Mouse (Mus musculus) ES-E14 (cell line): ENCODE results near the gene Nmrk2. TPM values are rescaled to one million over a fixed set of nuclear protein-coding genes. Genes with fewer than 3 reads are reported as not detected.

Experiments
- DNase-seq: peaks from one replicate; pipeline ENCODE4 v3.0.0-alpha.2; 2013; ENCODE audit warnings: low read depth, low spot score
- H3K27ac ChIP-seq: 2 replicates; pipeline ENCODE4 v1.5.1; 2012; ENCODE audit warnings: low read depth, mild to moderate bottlenecking, low read length, moderate library complexity, mixed read lengths; ENCODE audit not compliant: poor library complexity, insufficient read depth, severe bottlenecking
- H3K36me3 ChIP-seq: 2 replicates; pipeline ENCODE4 v1.6.1; 2012; ENCODE audit warnings: mild to moderate bottlenecking, low read length, moderate library complexity, mixed read lengths; ENCODE audit not compliant: control insufficient read depth, poor library complexity, insufficient read depth, severe bottlenecking
- H3K4me1 ChIP-seq, 2 experiments: fragments of 150-350 bp in 1 of 2; sonication (generic) in 1 of 2; 2 replicates each; pipeline ENCODE4 v1.6.1; 2012; ENCODE audit warnings: low read length in 2 of 2, mild to moderate bottlenecking in 1 of 2, mixed read lengths in 1 of 2; ENCODE audit not compliant: control insufficient read depth in 2 of 2, insufficient read depth in 2 of 2, poor library complexity in 1 of 2
- H3K4me3 ChIP-seq, 2 experiments: fragments of 150-350 bp in 1 of 2; sonication (generic) in 1 of 2; 2 replicates each; pipeline ENCODE4 v1.5.1; 2012; ENCODE audit warnings: low read length in 2 of 2, low read depth in 1 of 2, mild to moderate bottlenecking in 1 of 2, mixed read lengths in 1 of 2; ENCODE audit not compliant: insufficient read depth in 1 of 2, poor library complexity in 1 of 2, severe bottlenecking in 1 of 2
- H3K9ac ChIP-seq: 2 replicates; pipeline ENCODE4 v1.6.1; 2012; ENCODE audit warnings: low read depth, mild to moderate bottlenecking, low read length, mixed read lengths; ENCODE audit not compliant: poor library complexity, insufficient read depth, severe bottlenecking
- H3K9me3 ChIP-seq: fragments of 150-350 bp; sonication (generic); 2 replicates; pipeline ENCODE4 v1.6.1; 2012; ENCODE audit warnings: low read depth, mild to moderate bottlenecking, low read length; ENCODE audit not compliant: control insufficient read depth, insufficient read depth
- CHD2 ChIP-seq: IDR thresholded peaks from 2 replicates; pipeline ENCODE4 v1.6.1; 2014; ENCODE audit warnings: mild to moderate bottlenecking, low read depth, low read length, inconsistent platforms
- HCFC1 ChIP-seq: IDR thresholded peaks from 2 replicates; pipeline ENCODE4 v1.6.1; 2012; ENCODE audit warnings: low read length, inconsistent platforms, borderline replicate concordance; ENCODE audit not compliant: insufficient read depth
- MAFK ChIP-seq: IDR thresholded peaks from 2 replicates; pipeline ENCODE4 v1.6.1; 2014; ENCODE audit warnings: mild to moderate bottlenecking, low read depth, low read length, inconsistent platforms; ENCODE audit not compliant: insufficient read depth
- ZC3H11A ChIP-seq: IDR thresholded peaks from 2 replicates; pipeline ENCODE4 v1.6.1; 2012; ENCODE audit warnings: low read depth, mild to moderate bottlenecking, inconsistent platforms, low read length, borderline replicate concordance
- ZNF384 ChIP-seq: IDR thresholded peaks from 2 replicates; pipeline ENCODE4 v1.6.1; 2012; ENCODE audit warnings: low read depth, low read length, inconsistent platforms
- in situ Hi-C, 2 experiments: fragments of 600-800 bp; cut with MboI; formaldehyde crosslinking; loops; one replicate each; pipeline ENCODE4 v1.15.1; 2025; ENCODE audit warnings: low sequenced_read_pairs in 2 of 2, inconsistent platforms in 1 of 2; ENCODE audit not compliant: unreplicated experiment in 2 of 2
- total RNA-seq: library from RNA; depleted of rRNA; stranded (reverse); fragments of 300-350 nt; gene quantifications from 2 replicates; pipeline ENCODE4 v1.2.3, GENCODE M21; 2012

The Nmrk2 gene
- total RNA-seq, 1 experiment: not detected

DNA sequence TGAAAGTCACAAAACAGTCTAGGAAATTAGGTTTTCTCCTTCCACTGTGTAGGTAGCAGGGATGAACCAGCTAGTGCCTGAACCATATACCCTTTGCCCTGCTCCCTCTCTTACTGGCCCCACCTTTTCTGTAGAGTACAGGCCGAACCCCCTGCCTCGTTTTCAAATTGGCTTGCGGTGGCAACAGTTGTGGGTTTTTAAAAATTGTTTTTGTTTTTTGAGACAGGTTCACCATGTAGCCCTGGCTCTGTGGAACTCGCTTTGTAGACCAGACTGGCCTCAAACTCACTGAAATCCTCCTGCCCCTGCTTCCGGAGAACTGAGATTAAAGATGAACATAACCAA, 33.8 kb downstream of the Nmrk2 start:
- H3K36me3 ChIP-seq: peaks cover 7% of the 10 kb centered on the region; the same call in 1 of the 2 replicates
- peaks cover 5 to 7% of the 10 kb centered on the region in 2 experiments; a peak in 3 of 4 replicates for H3K4me1 ChIP-seq
- peak overlapping the region; percentile 46; the same call in 1 of the 2 replicates for H3K9ac ChIP-seq
- TF ChIP-seq ZC3H11A (no peak), ZNF384 (no peak), HCFC1 (no peak), CHD2 (no peak), MAFK (no peak)
- in situ Hi-C loops: no loop called here
- H3K9me3 ChIP-seq: no peaks in the 10 kb centered on the region
- DNase-seq: no peak
- H3K27ac ChIP-seq: peak overlapping the region; percentile 37; the same call in 1 of the 2 replicates
- peak overlapping the region; percentile 53 to 81 for H3K4me3 ChIP-seq

DNA sequence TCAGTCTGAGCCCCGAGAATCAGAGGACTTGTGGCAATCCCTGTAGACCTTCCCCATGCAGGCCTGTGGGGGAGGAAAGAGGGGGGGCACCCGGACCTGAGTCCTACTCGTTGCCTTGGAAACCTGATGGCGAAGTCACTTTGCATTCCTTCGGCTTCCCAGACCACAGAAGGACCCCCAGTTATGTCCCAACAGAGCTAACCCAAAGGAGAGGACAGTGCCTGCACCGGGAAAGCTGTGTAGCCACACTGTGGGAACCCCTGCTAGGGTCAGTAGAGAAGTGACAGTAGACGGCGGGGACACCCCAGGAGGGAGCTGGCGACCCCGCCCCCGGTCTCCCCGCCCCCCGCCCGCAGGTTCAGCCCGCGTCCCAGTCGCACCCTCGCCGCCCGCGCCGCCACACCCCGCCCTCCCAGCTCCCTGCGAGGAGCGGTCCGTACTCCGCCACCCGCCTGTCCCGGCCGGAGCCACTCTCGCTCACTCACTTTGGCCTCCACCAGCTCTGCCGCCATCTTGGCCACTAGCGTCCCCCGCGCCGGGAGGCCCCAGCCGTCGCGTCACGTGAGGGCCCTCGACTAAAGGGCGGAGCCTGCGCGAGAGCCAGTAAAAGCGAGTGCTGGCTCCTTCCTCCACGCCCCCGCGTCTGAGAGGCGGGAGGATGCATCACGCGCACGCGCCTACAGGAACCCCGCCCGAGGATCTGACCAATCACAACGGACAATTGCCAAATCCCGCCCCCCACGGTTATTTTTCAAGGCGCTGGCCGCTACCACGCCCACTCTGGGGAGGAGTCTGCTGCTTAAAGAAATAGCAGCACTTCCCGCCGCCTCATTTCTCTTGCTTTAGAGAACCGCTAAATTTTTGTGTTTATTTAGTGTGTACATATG, 34.4 kb downstream of the Nmrk2 start, which contains the start of gene Pias4:
TSS of gene Pias4 (minus strand) at position 724 of the 887 bp plus-strand sequence.
- in situ Hi-C loops: no loop called here
- TF ChIP-seq HCFC1 (no peak), ZNF384 (no peak), MAFK (no peak), ZC3H11A (no peak), CHD2 (no peak)

DNA sequence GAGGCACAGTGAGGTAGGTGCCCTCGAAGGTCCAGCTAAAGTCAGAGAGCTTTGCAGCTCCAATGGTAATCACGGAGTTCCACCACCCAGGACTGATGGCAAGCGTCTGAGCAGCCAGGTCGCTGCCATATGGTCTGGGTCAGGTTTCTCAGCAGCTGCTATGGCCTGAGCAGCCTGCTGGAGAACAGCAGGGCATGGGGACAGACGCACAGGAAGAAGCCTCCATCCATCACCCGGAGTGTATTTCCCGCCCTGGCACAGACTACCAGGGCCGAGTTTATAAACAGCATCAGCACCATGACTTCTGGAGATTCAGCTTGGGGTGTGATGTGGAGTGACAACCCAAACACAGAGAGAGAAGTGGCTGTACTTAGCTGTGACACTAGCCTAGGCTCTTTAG, 36.7 kb downstream of the Nmrk2 start:
- no peak for TF ChIP-seq HCFC1
- no peak for TF ChIP-seq ZNF384
- TF ChIP-seq MAFK: no peak
- no peak for TF ChIP-seq ZC3H11A
- TF ChIP-seq CHD2: no peak

More for the DNA sequence above, 34.4 kb downstream of the Nmrk2 start, which contains the start of gene Pias4:
- Histone ChIP-seq H3K36me3 (peaks cover 10% of the 10 kb centered on the region; the same call in 1 of the 2 replicates), H3K4me1 (peaks cover 5 to 9% of the 10 kb centered on the region in 2 experiments; a peak in 3 of 4 replicates), H3K9me3 (no peaks in the 10 kb centered on the region), H3K9ac (peak within 1 kb of the TSS; percentile 77), H3K4me3 (peak within 1 kb of the TSS; percentile 74 to 85), H3K27ac (peak within 1 kb of the TSS; percentile 37)
- DNase-seq: peak; percentile 99

DNA sequence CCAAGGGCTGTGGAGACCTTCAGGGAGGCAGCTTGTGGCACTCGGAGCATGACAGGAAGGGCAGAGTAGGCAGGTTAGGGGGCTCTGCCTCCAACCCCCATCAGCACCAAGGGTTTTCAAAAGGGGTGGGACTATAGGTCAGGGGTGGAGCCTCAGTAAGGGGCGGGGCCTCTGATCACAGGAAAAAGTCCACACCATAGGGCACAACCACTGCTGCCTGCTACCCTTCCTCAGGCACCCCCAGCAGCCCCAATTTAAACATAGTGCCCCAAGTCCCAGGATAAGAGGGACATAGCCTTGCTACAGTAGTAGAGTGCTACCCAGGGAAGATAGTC, 39.6 kb downstream of the Nmrk2 start:
- in situ Hi-C loops: no loop called here
- Histone ChIP-seq H3K27ac (no peak overlapping the region), H3K9me3 (no peaks in the 10 kb centered on the region), H3K4me3 (no peak overlapping the region), H3K4me1 (peaks cover 2 to 15% of the 10 kb centered on the region in 2 experiments; a peak in 2 of 4 replicates), H3K36me3 (peaks cover 46% of the 10 kb centered on the region), H3K9ac (no peak overlapping the region)
- DNase-seq: no peak
- no peak for TF ChIP-seq HCFC1
- no peak for TF ChIP-seq ZC3H11A
- no peak for TF ChIP-seq MAFK
- no peak for TF ChIP-seq ZNF384
- TF ChIP-seq CHD2: no peak

More for the DNA sequence above, 36.7 kb downstream of the Nmrk2 start:
- no peak overlapping the region for H3K4me3 ChIP-seq
- DNase-seq: no peak
- H3K27ac ChIP-seq: no peak overlapping the region
- in situ Hi-C loops: no loop called here
- no peak overlapping the region for H3K9ac ChIP-seq
- H3K9me3 ChIP-seq: no peaks in the 10 kb centered on the region
- H3K36me3 ChIP-seq: peaks cover 25% of the 10 kb centered on the region
- peaks cover 5 to 14% of the 10 kb centered on the region in 2 experiments; a peak in 3 of 4 replicates for H3K4me1 ChIP-seq
